In genomic region chr10:42514125-42514524, GRCm38 (mm10) we compare ENCODE assay signal across 10 mouse cellular contexts.
"Had no signal": no experiment of that assay in that cellular context is flagged by ENCODE, and none has a peak within 500 bp of the region (broad histone marks: within the 10 kb centered on the region; RNA-seq: fewer than 3 reads in every experiment).

No protein-coding gene starts in this region.

- H3K9ac ChIP-seq: limb, embryonic 12.5 days; lung, embryonic 14.5 days; midbrain, embryonic 12.5 days; neural tube, embryonic 15.5 days had no signal

- H3K27ac ChIP-seq: limb, embryonic 12.5 days; midbrain, embryonic 12.5 days; neural tube, embryonic 15.5 days had no signal

- H3K9me3 ChIP-seq: limb, embryonic 12.5 days; midbrain, embryonic 12.5 days; neural tube, embryonic 15.5 days had no signal

- ATAC-seq: intestine, embryonic 16.5 days had no signal

- H3K4me2 ChIP-seq: limb, embryonic 12.5 days; lung, embryonic 14.5 days; midbrain, embryonic 12.5 days; neural tube, embryonic 15.5 days had no signal

- H3K36me3 ChIP-seq: neural tube, embryonic 15.5 days had no signal

- DNase-seq: kidney, adult 8-10 months; kidney, postnatal 36 days; lung, embryonic 14.5 days; right cerebral cortex, adult 18-20 months; right cerebral cortex, postnatal 25 days had no signal

- H3K4me3 ChIP-seq: limb, embryonic 12.5 days; midbrain, embryonic 12.5 days; myocyte; neural tube, embryonic 15.5 days had no signal

- H3K27me3 ChIP-seq: limb, embryonic 12.5 days; midbrain, embryonic 12.5 days; neural tube, embryonic 15.5 days had no signal

- H3K4me1 ChIP-seq: limb, embryonic 12.5 days; midbrain, embryonic 12.5 days; neural tube, embryonic 15.5 days had no signal
